Mouse (Mus musculus) embryonic fibroblast, embryonic 13.5 days (primary cell): Measurements from ENCODE around the gene Onecut3.

Source experiments
- CTCF ChIP-seq: IDR thresholded peaks from 2 replicates; pipeline ENCODE4 v1.5.1; 2011; ENCODE audit warnings: mild to moderate bottlenecking, control low read depth, low read length, moderate library complexity, borderline replicate concordance; ENCODE audit not compliant: insufficient read depth
- POLR2A ChIP-seq: IDR thresholded peaks from 2 replicates; pipeline ENCODE4 v1.6.1; 2011; ENCODE audit warnings: low read depth, mild to moderate bottlenecking, control low read depth, low read length, moderate library complexity

- TF ChIP-seq POLR2A: no peak
- no peak for TF ChIP-seq CTCF
These were observed 1.3 kb downstream of the Onecut3 start for GRCm38 (mm10) chr10:80495901-80496300.
